In the genomic region with DNA sequence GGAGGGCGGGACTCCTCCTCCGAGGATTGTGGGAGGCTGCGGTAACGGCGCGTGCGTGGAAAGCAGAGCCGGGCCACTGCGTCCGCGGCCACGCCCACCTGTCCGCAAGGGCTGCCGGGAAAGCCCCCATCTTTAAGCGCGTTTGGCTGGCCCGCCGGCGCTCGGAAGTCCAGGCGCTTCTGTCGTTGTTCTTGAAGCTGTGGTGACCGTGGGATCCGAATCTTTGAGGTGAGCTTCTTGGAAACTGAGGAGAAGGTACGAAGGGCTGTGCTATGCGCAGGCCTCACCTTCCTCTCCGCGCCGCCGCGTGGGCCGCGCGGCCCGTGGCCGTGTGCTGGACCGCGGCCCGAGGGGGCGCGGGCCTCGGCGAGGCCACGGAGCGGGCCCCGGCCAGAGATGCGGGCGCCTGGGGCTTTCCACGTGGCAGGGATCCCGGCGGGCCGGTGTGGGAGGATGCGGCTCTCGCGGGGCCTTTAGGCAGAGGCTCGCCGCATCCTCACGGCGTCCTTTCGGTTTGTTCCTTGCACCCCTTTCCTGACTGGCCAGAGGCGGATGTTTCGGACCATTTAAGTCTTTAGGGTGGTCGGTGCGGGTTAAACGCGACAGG, we compare ENCODE assay signal across 8 mouse cellular contexts. TPM values are rescaled to one million over a fixed set of nuclear protein-coding genes. Genes with fewer than 3 reads are reported as not detected.
DNase-seq lines count a peak whose midpoint lies in the region; ATAC-seq and TF ChIP-seq lines count a peak whose summit lies in the region.

Gene Ssb, plus strand, starts transcription at position 78 of the 607 bp plus-strand sequence.

- peak within 1 kb of the TSS; percentile 80 for H3K4me2 ChIP-seq in forebrain, embryonic 11.5 days (ENCODE audit: low read depth, low read length, severe bottlenecking)
- H3K4me2 ChIP-seq in heart, postnatal 0 days (ENCODE audit: low read depth, low read length): peak within 1 kb of the TSS; percentile 81
- peak within 1 kb of the TSS; percentile 83 for H3K4me2 ChIP-seq in liver, embryonic 16.5 days (ENCODE audit: low read depth, low read length)
- peak within 1 kb of the TSS; percentile 74 for H3K4me2 ChIP-seq in neural tube, embryonic 13.5 days

- peak within 1 kb of the TSS; percentile 76 for H3K27ac ChIP-seq in forebrain, embryonic 11.5 days (ENCODE audit: low read depth, low read length)
- peak within 1 kb of the TSS; percentile 90 for H3K27ac ChIP-seq in heart, postnatal 0 days (ENCODE audit: low read depth)
- peak within 1 kb of the TSS; percentile 89 for H3K27ac ChIP-seq in liver, embryonic 16.5 days (ENCODE audit: low read length)
- peak within 1 kb of the TSS; percentile 93 for H3K27ac ChIP-seq in neural tube, embryonic 13.5 days (replicated peaks)
- H3K27ac ChIP-seq in testis, adult 2 months (ENCODE audit: control insufficient read depth, insufficient read depth, low read depth, low read length): peak within 1 kb of the TSS; percentile 98

- under 1% methylated on average over 64 of the region's 66 CpGs for WGBS in forebrain, embryonic 11.5 days
- under 1% methylated on average over 58 of the region's 66 CpGs for WGBS in heart, postnatal 0 days
- WGBS in liver, embryonic 16.5 days (ENCODE audit: insufficient replicate concordance): under 1% methylated on average over 66 of the region's 66 CpGs
- WGBS in neural tube, embryonic 13.5 days: under 1% methylated on average over 63 of the region's 66 CpGs

- peak; percentile 92 for TF ChIP-seq POLR2A in testis, adult 2 months (IDR thresholded peaks at IDR 0.05; ENCODE audit: control insufficient read depth, low read depth, low read length)

- H3K4me1 ChIP-seq in forebrain, embryonic 11.5 days (replicated peaks; ENCODE audit: control insufficient read depth, insufficient read depth, low read length): no peaks in the 10 kb centered on the region
- H3K4me1 ChIP-seq in heart, postnatal 0 days (ENCODE audit: control insufficient read depth, insufficient read depth): peaks cover 8% of the 10 kb centered on the region
- H3K4me1 ChIP-seq in liver, embryonic 16.5 days (ENCODE audit: control insufficient read depth, low read depth, low read length): peaks cover 8% of the 10 kb centered on the region
- H3K4me1 ChIP-seq in neural tube, embryonic 13.5 days (replicated peaks): peaks cover 35% of the 10 kb centered on the region
- no peaks in the 10 kb centered on the region for H3K4me1 ChIP-seq in testis, adult 2 months (ENCODE audit: control insufficient read depth, insufficient read depth, low read length)

- no peaks in the 10 kb centered on the region for H3K9me3 ChIP-seq in forebrain, embryonic 11.5 days (ENCODE audit: control insufficient read depth, low read length)
- no peaks in the 10 kb centered on the region for H3K9me3 ChIP-seq in heart, postnatal 0 days (replicated peaks; ENCODE audit: control insufficient read depth, low read length)
- H3K9me3 ChIP-seq in liver, embryonic 16.5 days (replicated peaks; ENCODE audit: control insufficient read depth, low read length): no peaks in the 10 kb centered on the region
- H3K9me3 ChIP-seq in neural tube, embryonic 13.5 days: no peaks in the 10 kb centered on the region

- TF ChIP-seq EP300 in heart, postnatal 0 days (IDR thresholded peaks at IDR 0.05; ENCODE audit: low read depth): no peak

- ATAC-seq in forebrain, embryonic 11.5 days (replicated peaks; ENCODE audit: low FRiP score): peak; percentile 96
- peak; percentile 98 for ATAC-seq in heart, postnatal 0 days (ENCODE audit: insufficient read depth, low read depth)
- ATAC-seq in liver, embryonic 16.5 days (ENCODE audit: low read depth): peak; percentile 95
- ATAC-seq in neural tube, embryonic 13.5 days (ENCODE audit: low read depth): peak; percentile 97

- TF ChIP-seq CTCF in heart, postnatal 0 days (IDR thresholded peaks at IDR 0.05; ENCODE audit: low read depth): no peak
- no peak for TF ChIP-seq CTCF in testis, adult 2 months (IDR thresholded peaks at IDR 0.05; ENCODE audit: control insufficient read depth, insufficient read depth, insufficient replicate concordance, low read depth, low read length)

- peaks cover 2% of the 10 kb centered on the region; the same call in 1 of the 2 replicates for H3K36me3 ChIP-seq in forebrain, embryonic 11.5 days (ENCODE audit: control insufficient read depth, insufficient read depth, low read length)
- H3K36me3 ChIP-seq in heart, postnatal 0 days (replicated peaks; ENCODE audit: control insufficient read depth, insufficient read depth, low read length): peaks cover 6% of the 10 kb centered on the region; the same call in 1 of the 2 replicates
- peaks cover 4% of the 10 kb centered on the region for H3K36me3 ChIP-seq in liver, embryonic 16.5 days (ENCODE audit: control insufficient read depth, insufficient read depth)
- peaks cover 9% of the 10 kb centered on the region for H3K36me3 ChIP-seq in neural tube, embryonic 13.5 days
- H3K36me3 ChIP-seq in testis, adult 2 months (ENCODE audit: control insufficient read depth, insufficient read depth, low read length): no peaks in the 10 kb centered on the region; the same call in 1 of the 2 replicates

- peak within 1 kb of the TSS; percentile 99 for H3K9ac ChIP-seq in forebrain, embryonic 11.5 days (ENCODE audit: low read length)
- peak within 1 kb of the TSS; percentile 98 for H3K9ac ChIP-seq in heart, postnatal 0 days (replicated peaks; ENCODE audit: low read depth, low read length)
- H3K9ac ChIP-seq in liver, embryonic 16.5 days (ENCODE audit: low read depth, low read length): peak within 1 kb of the TSS; percentile 100
- peak within 1 kb of the TSS; percentile 99 for H3K9ac ChIP-seq in neural tube, embryonic 13.5 days

- DNase-seq in CD8-positive naive resting alpha-beta T cell, adult 2 months (ENCODE audit: low read depth in 2 of 2, low spot score in 2 of 2): peak; percentile 87 to 89
- DNase-seq in c-Kit-positive CD71-negative TER-119-negative erythroid progenitor cells, embryonic 14.5 days (ENCODE audit: low read depth): peak; percentile 86
- DNase-seq in forebrain, embryonic 11.5 days (ENCODE audit: low spot score): peak; percentile 96
- peak; percentile 94 for DNase-seq in heart, postnatal 0 days (ENCODE audit: low spot score)
- peak; percentile 97 to 98 for DNase-seq in kidney, postnatal 4 days

- peak within 1 kb of the TSS; percentile 99 for H3K4me3 ChIP-seq in forebrain, embryonic 11.5 days (ENCODE audit: low read depth, low read length)
- H3K4me3 ChIP-seq in heart, postnatal 0 days (ENCODE audit: low read depth, low read length): peak within 1 kb of the TSS; percentile 97
- peak within 1 kb of the TSS; percentile 100 for H3K4me3 ChIP-seq in liver, embryonic 16.5 days (ENCODE audit: low read depth, low read length)
- H3K4me3 ChIP-seq in neural tube, embryonic 13.5 days: peak within 1 kb of the TSS; percentile 100
- peak within 1 kb of the TSS; percentile 100 for H3K4me3 ChIP-seq in testis, adult 2 months (ENCODE audit: control insufficient read depth, low read depth, low read length)

- no peaks in the 10 kb centered on the region for H3K27me3 ChIP-seq in forebrain, embryonic 11.5 days (ENCODE audit: control insufficient read depth, insufficient read depth, low read length)
- H3K27me3 ChIP-seq in heart, postnatal 0 days (ENCODE audit: control insufficient read depth, insufficient read depth, low read length): no peaks in the 10 kb centered on the region
- no peaks in the 10 kb centered on the region for H3K27me3 ChIP-seq in liver, embryonic 16.5 days (ENCODE audit: control insufficient read depth, insufficient read depth, low read depth, low read length)
- H3K27me3 ChIP-seq in neural tube, embryonic 13.5 days: no peaks in the 10 kb centered on the region
- H3K27me3 ChIP-seq in testis, adult 2 months (ENCODE audit: control insufficient read depth, insufficient read depth, low read length): no peaks in the 10 kb centered on the region

RNA-seq across cellular contexts. Expression of gene Ssb, which starts in this region (rescaled TPM):
- 405 and 430 TPM in 2 replicates for polyA plus RNA-seq in forebrain, embryonic 11.5 days (2014; fragmentation: Nextera tagmentation; extraction: Ambion mirVana)
- total RNA-seq in heart, postnatal 0 days (2014; rRNA removed; ENCODE audit: low replicate concordance): 31.0 and 31.9 TPM in 2 replicates
- 157 and 172 TPM in 2 replicates for polyA plus RNA-seq in heart, postnatal 0 days (2015; fragmentation: Nextera tagmentation; extraction: Ambion mirVana)
- 103 and 116 TPM in 2 replicates for polyA plus RNA-seq in liver, embryonic 16.5 days (2015; fragmentation: Nextera tagmentation; extraction: Ambion mirVana)
- 341 and 352 TPM in 2 replicates for polyA plus RNA-seq in neural tube, embryonic 13.5 days (2015; fragmentation: Nextera tagmentation; extraction: Ambion mirVana)
- polyA plus RNA-seq in testis, adult 2 months (2012; rRNA removed): 4.2 and 7.1 TPM in 2 replicates

Comparison
In these comparisons a context has a peak if more than half of its experiments do, and no peak if none do; other contexts are left out.
1. Peak in every context shown above with its lines: DNase-seq, ATAC-seq, H3K4me3 ChIP-seq and H3K27ac ChIP-seq.
2. RNA of gene Ssb (polyA plus RNA-seq): 405 to 430 TPM in forebrain, embryonic 11.5 days, 341 to 352 TPM in neural tube, embryonic 13.5 days, 157 to 172 TPM in heart, postnatal 0 days and 103 to 116 TPM in liver, embryonic 16.5 days; 4.2 to 7.1 TPM in testis, adult 2 months; every median in the first group is over 10 times any median in the second.